Mouse (Mus musculus) forelimb bud, embryonic 11.5 days (tissue): ENCODE measurements around the gene Sag.
A peak's percentile ranks its signal among the peaks of the same experiment; 100 is the strongest.
"Not testable (repeated sequence)": the region's sequence is repeated elsewhere in the genome, so short reads cannot be mapped to it uniquely, and the experiment has no call there.

Experiments
- DNase-seq: peaks from one replicate; pipeline ENCODE4 v3.0.0-alpha.2; 2012; ENCODE audit warnings: low read depth, low spot score

The Sag gene

DNA sequence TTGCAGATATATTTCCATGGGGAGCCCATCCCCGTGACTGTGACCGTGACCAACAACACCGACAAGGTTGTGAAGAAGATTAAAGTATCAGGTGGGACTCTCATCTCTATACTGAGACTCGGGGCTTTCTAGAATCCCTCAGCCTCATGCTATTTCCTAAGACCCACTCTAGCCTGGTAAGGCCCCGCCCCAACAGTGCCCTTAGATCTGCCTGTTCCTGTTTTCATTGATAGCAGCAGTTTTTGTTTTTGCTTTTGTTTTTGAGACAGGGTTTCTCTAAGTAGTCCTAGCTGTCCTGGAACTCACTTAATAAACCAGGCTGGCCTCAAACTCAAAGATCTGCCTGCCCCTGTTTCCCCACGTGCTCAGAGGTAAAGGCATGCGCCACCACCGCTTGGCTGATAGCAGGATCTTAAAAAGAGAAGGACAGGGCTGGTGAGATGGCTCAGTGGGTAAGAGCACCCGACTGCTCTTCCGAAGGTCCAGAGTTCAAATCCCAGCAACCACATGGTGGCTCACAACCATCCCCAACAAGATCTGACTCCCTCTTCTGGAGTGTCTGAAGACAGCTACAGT is 21.0 kb downstream of the Sag start:
- no peak for DNase-seq

DNA sequence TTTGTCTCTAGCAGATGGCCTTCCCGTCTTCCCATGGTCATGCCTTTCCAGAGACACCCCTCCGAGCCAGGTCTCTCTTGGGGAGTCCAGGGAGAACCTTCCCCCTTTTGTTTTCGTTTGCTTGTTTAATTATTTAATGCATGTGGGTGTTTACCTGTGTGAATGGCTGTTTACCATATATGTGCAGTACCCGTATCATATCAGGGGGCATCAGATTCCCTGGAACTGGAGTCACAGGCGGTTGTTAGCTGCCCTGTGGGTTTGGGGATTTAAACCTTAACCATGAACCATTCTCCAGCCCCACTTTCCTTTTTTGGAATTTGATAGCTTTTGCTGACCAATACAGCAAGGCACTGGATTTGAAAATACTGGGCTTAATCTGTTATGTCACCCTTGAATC is 21.8 kb downstream of the Sag start:
- DNase-seq = no peak

DNA sequence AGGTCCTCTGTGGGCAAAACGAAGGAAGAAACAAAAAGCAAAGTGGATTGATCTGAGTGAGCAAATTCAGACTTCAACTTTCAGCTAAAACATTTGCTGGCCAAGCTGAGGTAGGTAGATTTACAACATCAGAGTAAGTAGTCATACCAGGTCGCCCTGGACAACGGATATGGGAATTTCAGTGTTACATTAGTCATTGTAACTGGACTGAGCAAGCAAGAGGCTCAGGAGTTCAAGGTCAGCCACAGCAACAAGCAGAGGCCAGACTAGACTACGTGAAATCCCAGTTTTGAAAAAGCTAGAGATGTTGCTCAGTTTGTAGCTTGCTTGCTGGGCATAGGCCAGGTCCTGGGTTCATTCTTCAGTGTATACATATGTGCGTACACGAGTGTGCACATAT is 22.5 kb downstream of the Sag start:
- no peak for DNase-seq

DNA sequence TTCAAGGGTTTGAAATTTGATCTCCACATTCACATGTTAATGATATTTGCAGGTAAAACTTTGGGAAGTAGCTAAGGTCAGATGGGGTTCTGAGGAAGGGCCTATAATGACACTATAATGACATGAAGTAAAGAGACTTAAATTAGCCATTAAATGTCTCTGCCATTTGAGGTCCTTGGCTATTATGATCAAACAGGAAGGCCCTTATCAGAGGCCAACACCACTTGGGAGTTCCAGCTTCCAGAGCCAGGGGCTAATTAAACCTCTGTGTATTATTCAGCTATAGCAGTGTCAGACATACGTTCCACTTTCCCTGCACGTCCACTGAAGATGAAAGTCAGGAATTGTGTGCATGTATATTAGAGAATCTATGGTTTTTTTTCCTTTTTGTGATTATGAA is 23.0 kb downstream of the Sag start:
- no peak for DNase-seq

DNA sequence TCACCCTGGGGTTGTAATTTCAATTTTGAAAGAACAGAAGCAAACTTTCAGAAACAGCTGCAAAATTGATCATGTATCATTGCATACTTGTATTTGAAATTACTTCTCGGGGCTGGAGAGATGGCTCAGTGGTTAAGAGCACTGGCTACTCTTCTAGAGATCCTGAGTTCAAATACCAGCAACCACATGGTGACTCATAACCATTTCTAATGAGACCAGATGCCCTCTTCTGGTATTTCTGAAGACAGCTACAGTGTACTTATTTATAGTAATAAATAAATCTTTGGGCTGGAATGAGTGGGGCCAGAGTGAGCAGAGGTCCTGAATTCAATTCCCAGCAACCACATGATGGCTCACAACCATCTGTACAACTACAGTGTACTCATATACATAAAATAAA is 24.0 kb downstream of the Sag start:
- DNase-seq = not testable (repeated sequence)

DNA sequence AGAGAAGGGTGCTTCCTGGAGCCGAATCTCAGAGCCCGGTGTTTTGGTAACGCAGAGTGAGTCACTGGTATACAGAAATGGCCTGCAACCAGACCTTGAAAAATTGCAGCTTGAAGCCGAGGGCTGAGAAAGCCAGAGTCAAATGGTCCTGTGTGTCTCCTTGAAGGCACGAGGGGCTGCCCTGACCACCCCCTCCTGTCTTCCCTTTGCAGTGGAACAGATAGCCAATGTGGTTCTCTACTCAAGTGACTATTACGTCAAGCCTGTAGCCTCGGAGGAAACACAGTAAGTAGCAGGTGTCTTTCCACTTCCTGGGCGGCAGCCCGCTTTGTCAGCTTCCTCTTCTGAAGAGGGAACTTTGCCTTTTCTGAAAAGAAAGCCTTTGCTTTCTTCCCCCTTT is 24.7 kb downstream of the Sag start:
- no peak for DNase-seq

DNA sequence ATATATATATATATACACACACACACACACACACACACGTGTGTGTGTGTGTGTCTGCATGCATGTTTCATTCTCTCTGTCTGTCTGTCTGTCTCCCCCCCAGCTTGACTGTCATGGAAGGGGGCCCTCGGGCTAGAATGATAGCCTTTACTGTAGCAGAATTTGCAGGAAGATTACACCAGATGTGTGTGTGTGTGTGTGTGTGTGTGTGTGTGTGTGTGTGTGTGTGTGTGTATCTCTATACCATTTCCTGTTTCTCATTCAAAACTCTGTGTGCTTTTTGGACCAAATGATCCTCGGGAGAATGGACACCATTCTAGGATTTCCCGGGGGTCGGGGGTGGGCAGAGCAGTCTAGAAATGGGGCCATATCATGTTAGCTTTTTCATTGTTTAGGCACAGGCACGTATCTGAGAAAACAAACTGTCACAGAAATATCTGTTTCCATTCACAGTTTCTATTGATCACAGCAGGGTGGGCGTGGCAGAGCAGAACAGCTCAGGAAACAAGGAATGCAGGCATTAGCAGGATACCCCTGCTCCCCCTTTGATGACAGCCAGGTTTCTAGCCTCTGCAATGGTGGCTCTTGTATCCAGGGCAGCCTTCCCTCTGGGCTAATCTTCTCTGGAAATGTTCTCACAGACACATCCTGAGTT is 25.6 kb downstream of the Sag start:
- no peak for DNase-seq

DNA sequence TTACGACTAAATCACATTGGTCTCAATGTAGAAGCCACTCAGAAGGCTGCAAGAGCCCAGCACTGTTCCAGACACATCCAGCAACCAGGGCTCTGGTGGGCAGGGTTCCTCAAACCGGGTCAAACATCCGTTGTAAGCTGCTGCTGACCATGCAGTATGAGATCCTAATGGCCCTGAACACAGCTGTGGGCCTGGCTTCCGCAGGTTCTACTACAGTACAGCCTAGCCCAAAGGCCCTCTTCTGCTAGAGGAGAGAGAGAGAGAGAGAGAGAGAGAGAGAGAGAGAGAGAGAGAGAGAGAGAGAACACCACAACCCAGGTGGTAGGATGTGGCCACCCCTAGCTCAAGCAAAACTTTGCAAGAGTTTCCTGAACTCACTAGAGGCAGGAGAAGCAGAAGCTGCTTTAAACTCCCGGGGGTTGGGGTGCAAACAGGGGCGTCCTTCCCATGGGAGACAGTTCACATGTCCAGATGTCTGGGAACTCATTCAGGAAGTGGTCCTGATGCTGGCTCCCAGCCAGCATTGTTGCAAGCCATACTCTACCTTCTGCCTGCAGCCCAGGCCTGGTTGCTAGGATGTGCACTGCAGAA is 26.2 kb downstream of the Sag start:
- no peak for DNase-seq

DNA sequence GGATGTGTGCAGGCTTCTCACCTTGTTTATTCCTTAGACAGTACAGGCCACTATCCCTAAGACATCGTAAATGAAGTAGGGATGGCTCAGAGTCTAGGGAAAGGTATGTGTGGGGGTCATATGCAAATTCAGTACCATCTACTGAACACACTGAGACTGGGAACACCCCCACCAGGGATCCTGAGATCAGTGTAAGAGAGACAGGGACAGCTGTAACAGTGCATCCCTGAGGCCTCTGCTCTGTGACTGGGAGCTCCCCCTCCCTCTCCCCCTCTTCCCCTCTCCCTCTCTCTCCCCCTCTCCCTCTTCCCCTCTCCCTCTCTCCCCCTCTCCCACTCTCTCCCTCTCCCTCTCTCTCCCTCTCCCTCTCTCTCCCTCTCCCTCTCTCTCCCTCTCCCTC is 33.0 kb downstream of the Sag start:
- DNase-seq = no peak

DNA sequence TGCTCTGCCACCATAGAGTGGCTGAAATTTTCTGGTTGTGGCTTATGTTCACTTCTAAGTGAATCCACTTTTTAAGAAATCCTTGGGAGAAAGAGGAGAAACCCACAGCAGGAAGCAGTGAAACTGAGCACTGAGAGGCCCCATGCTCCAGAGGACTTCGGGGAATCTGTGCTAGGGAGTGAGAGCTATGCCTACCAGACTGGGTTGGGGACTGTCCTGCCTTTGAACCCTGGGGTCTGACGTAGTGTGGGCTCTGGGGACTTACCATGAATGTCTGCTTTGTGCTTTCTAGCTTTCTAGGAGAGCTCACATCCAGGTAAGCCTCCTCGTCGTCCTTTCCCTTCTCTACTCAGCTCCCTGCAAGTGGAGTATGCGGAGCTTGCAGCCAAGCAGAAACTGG is 33.5 kb downstream of the Sag start:
- DNase-seq = peak; percentile 14

DNA sequence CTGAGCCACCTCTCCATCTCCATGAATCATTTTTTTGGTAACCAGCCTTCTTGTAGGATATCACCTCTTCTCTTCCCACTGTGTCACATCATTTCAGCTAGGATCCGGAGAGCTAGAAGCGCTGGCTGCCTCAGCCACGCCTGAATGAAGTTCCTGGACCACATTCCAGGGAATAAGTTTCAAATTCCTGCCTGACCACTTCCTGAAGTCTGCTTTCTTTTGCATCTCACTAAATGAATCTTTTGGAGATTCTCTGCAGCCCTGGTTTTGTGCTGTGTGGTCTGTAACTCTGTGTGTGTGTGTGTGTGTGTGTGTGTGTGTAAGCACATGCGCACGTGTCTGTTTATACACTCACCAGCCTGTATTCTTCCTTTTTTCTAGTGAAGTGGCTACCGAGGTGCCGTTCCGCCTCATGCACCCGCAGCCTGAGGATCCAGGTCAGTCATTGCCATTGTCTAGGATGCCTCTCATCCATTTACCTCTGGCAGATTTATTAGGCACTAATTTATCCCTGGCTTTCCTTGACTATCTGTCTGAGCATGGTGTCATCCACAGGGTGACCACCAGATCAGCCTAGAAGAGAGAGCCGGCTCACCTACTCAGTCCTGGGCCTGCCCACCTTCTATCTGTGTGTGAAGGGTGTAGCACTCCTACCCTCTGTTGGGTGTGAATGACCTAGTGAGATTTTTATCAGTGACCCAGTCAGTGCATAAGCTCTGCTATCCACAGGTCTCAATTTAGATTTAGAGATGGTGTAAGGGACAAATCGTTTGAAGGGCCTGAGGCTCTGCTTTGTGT is 37.1 kb downstream of the Sag start:
- peak; percentile 11 for DNase-seq

DNA sequence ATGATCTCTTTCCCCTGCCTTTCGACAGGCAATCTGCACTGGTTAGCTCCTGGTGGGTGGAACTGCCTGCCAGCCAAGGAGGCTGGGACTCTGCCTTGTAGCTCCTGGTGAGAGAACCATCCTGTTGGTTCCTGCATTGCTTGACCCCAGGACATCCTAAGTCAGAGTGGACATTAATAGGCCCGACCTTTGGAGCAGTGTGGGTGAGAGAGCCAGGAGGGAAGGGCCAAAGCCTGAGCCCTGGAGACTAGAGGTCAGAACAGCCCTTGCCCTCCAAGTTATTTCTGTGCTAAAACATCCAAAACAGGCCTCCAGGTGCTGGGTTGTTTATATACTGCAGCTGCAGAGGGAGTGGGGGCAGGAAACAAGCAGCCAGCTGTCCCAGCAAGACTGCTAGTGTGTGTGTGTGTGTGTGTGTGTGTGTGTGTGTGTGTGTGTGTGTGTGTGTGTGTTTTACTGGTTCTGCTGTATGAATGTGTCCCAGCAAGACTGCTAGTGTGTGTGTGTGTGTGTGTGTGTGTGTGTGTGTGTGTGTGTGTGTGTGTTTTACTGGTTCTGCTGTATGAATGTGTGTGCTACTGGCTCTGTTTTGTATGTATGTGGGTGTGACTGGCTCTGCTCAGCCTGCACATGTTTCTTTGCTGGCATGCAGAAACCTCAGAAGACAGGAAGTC is 43.5 kb downstream of the Sag start:
- peak; percentile 59 for DNase-seq

DNA sequence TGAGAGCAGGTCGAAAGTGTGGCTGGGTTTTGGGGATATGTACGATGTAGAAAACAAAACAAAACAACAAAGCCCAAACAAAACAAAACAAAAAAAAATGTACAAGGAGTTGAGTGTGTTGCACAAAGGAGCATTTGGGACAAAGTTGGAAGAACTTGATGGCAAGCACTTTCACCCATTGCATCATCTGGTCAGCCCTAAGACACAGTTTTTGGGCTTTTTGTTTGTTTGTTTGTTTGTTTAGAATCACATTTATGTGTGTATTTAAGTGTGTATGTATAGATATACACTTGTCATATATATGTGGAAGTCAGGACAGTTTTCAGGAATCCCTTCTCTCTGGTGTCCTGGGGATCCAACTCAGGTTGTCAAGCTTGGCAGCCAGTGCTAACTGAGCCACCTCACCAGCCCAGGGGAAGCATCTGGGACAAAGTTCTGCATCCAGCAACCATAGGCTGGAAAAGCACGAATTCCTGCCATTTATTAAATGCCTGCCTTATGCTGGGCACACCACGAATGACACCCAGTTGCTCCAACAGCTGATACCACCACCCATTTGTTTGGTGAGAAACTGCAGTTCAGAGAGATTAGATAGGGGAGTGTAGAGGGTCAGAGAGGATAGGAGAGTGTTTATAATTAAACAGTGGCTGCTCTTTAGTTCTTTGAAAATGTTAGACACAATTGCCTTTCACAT is 44.1 kb downstream of the Sag start:
- DNase-seq = no peak

DNA sequence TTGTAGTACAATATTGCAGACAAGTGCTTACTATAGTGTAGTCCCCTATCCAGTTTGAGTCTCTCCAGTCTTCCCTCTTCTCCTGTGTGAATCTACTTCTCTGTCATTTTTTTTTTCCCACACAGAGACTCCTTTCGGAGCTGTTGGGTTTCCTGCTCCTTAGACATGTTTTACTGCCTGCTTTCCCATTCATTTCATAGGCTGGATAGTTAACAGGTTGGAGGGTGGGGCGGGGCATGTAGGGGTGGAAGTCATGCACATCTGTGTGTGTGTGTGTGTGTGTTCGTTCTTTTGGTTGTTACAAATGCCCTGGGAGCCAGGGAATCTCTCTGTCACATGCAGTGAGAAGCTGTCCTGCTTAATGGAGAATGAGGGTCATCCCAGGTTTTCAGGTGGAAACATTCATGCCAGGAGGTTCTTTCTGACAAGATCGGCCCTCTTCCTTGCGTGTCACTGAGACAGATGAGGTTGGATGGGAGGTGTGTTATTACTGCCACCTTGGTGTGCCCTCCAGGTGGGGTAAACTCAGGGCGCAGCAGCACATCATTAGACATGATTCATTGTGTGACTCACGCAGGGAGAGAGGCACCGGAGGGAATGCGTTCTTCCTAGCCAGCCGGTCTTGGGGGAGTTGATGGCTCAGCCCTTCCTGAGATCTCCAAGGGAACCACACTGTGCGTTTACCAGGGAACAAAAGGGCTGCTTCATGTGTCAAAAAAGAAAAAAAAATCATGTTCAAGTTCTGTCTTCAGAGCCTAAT is 44.9 kb downstream of the Sag start:
- no peak for DNase-seq

DNA sequence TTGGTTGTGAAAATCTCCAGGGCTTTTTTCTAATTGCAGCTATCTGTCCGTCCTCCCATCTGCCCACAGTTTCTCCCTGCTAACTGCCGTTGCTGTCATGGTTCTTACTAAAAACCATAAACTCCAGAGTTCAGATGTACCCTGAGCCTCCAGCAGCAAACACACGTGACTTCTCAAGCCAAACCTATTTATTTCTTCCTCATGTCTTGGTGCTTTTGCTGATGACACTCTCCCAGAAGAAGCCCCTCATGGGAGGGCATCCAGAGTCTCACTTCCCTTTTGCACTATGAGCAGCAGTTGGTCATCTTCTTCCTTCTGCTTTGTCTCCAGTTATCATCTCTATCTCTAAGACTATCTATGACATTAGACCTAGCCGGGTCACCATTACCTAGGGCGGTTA is 45.8 kb downstream of the Sag start:
- no peak for DNase-seq

DNA sequence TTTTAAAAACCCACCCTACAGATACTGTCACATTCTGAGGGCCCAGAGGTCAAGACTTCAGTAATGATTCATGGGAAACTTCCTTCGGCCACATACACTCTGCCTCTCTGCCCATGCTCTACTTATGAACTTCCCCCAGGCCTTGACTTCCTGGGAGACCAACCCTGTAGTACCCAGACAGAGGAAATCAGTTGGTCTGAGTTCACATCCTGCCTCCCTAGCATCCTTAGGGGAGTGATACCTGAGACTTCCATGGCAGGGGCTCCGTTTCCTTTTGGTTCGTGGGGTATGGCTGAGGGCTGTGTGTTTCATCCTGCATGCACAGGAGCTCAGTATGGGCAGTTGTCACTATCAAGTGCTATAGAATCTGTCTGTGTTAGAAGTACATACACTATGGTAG is 47.9 kb downstream of the Sag start:
- no peak for DNase-seq

DNA sequence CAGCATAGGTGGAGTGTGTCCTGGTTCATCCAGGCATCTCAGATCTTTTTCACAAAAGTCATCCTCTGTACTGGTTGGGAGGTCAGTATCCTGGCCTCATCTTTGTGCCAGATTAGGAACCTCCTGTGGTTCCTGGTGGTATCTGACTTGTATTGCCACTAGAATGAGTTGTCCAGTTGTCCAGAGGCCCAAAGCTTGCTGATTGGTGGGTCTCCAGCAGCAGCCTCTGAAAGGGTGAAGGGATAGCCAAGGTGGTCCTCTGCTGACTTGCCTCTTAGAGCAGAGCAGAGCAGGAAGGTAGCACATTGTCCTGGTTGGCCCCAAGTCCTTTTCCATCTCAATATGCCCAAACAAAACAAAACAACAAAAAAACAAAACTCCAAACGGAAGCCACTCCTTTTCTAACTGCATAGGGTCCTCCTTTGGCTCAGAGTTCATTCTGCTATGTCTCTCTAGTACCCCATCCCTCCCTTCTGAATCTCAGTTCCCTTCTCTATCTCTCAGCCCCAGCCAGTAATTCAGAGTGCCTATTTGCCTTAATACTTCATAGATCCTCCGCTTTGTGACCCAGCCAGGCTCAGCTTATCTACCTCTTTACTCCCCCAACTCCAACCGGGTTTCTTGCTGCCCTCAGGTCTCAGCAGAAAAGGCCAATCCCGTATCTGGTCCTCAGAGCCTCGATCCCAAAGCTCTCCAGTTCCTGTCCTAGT is 48.8 kb downstream of the Sag start:
- DNase-seq = no peak

DNA sequence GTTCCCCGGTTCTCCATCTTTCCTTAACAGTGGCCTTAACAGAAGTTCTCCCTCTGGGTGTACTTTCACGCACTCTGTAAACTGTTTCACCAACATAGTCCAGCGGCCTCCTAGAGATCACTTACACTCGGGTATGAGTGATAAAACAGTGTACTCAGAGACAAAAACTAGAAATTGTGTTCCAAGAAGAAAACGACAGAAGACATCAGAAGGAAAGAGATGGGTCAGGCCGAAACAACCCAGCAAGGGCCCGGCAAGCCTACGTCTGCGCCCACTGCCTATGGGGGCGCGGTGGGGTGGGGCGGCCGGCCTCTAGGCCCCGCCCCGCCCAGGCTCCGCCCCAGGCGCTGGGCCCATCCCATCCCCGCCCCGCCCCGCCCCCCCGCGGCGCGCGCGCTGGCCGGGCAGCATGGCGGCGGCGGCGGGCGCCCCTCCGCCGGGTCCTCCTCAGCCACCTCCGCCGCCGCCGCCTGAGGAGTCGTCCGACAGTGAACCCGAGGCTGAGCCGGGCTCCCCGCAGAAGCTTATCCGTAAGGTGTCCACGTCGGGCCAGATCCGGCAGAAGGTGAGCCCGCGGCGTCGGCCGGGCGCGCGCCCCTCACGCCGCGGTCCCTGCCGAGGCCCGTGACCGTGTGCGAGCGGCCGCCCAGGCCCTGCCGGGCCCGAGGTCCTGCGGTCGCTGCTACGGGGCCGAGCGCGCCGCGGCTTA is 49.6 kb downstream of the Sag start, which contains the start of gene Dgkd:
Gene Dgkd (plus strand): TSS at position 396 of the 709 bp plus-strand sequence.
- DNase-seq = peak; percentile 76

DNA sequence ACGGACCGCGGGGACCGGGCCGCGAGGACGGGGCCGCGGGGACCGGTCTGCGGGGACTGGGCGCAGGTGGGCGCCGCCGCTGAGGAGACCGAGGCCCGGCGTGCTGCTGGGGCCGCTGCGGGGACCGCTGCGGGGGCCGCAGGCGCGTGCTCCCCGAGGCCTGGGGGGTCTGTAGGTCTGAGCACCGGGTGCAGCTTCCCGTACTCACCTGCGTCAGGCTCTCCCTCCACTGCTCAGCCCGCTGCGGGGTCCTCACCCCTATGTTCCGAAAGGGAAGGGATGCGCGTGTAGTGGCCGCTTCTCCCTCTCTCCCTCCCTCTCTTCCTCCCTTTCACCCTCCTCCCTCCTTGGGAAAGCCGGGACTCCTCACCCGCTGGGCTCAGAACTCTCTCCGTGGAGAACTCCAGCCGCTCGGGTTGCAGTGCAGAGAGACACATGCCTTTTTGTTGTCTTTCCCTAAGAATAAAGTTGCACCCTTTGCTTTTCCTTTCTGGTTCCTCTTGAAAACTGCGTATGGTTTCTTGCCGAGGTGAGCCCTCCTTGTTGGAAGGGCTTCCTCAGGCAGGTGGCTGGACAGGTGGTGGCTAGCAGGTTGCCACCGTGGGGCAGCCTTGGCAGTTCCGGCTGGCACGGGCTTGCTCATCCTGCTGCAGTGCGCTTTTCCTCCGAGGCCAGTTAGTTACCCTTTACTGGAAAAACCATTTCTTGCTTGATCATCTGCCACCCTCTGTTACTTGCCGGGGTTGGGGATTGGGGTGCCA is 50.3 kb downstream of the Sag start:
- DNase-seq = peak; percentile 16
